Mouse (Mus musculus): ENCODE measurements at regions not wholly inside any gene's neighbourhood (a gene's known extent, or its start where the extent isn't known, plus 50 kb on each side); places are given as distances from the start of the nearest gene placed in this dataset.
A peak's percentile ranks its signal among the peaks of the same experiment; 100 is the strongest.

DNA sequence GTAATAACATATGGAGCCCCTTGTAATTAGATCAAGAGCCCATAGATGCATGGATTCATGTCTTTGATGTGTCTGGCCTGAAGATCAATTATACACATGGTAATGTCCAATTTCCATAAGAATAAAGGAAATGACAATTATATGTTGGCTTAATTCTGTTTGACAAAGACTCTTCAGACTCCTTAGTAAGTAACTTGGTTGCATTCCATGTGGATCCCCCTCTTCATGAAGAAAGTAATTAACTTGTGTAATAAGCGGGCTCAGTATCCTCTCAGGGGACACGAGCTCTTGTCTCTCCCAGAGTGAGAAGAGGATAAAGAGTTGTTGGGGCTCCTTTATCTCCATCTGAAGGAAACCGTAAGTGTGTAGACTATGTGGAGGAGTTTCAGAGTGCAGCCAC is 284.3 kb downstream of the Efnb2 start:
- DNase-seq: no peak

DNA sequence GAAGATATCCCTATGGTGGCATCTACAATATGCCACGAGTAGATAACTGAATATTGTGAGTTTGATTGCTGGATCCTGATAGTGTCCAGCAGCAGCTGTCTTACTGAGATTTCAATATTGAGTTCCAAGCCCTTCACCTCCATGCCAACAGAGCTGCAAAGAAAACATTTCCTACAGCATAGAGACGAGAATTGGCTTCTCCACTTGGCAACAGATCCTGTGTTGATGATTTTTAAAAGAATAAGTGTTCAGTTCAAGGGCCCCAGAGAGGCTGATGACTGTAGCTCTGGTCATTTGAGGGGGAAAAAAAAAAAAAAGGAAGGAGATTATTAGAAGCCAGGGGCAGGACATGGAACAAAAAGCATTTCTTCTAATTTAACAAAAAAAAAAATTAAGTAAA is 284.7 kb downstream of the Efnb2 start:
- no peak for DNase-seq

DNA sequence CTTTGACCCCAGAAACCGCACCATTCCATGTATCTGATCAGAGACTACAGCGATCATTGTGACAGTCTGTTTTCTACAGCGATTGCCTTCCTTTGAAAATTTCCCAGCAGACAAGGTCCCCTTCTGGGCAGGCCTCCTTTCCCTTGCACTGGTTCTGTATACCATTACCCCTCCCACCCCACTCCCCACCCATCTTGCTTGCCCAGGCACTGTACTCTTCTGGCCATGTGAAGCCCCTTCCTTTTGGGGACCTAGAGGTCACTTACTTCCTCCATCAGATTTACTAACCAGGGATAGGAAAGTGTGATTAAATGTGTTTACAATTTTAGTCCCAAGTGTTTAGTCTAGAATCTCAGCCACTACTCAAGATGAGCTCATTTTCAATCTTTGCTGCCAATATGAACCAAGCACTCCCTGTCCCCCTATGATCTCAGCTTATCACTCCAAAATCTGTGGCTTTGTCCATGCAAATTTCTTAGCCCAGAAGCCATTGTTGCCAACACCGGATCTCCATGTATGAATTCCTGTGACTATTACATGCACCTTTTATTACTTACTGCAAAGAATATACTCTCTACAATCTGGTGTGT is 293.7 kb downstream of the Efnb2 start:
- DNase-seq: no peak

DNA sequence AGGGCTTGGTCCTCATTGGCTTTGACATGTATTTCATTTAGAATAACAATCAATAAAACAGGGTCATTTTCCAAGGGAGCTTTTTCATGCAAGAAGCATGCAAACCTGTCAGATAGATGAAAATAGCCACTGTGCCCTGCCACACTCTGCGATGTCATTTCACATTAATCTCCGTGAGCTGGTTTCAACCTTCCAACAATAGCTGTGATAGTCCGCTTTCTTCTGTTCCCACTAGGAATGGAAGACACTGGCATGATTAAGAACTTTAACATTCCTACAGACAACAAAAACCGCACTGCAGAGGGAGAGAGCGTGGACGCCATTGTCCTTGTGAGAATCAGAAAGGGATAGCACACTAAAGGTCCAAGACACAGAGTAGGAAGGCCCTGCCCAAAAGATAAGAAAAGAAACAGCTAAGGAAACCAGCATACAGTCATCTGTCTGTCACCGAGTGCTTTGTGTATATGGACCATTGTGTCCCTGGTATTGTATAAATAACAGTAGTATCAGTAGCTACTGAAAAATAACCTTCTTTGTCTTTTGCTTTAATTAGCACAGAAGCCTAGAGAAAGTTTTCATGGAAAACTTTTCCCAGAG is 299.0 kb downstream of the Efnb2 start:
- DNase-seq: no peak

DNA sequence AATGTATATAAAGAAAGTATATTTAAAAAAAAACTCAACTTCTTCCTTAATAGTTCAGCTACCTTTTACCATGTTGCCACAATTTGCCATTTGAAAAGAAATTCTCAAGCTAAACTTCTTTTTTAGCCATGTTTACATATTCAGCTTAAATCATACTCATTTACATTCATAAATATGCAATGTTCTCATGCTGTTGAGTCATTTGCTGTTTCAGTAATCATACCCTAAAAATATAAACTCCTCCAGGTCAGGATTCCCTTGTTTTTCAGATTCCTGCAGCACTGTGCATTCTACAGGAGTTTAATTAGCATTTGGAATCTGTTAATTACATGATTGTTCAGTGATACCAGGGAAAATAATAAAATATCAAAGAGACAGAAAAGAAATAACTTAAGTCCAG is 300.5 kb downstream of the Efnb2 start:
- DNase-seq: no peak

DNA sequence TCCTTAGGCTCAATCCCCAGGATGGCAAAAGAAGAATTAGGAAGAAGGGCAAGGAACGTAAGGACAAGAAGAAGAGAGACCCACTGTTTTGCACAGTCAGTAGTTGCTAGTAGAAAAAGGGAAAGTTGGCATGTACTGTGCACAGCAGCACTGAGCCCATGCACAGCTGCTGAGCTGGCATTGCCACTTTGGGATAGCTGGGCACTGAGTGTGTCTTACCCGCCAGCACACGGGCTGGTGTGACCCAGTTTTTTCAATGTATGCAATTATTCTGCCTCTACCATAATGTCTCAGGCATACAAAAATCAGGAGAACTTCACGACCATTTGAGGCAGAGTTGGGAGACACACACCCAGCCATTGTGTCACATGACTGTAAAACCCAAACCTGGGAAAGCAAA is 306.1 kb downstream of the Efnb2 start:
- DNase-seq: no peak

DNA sequence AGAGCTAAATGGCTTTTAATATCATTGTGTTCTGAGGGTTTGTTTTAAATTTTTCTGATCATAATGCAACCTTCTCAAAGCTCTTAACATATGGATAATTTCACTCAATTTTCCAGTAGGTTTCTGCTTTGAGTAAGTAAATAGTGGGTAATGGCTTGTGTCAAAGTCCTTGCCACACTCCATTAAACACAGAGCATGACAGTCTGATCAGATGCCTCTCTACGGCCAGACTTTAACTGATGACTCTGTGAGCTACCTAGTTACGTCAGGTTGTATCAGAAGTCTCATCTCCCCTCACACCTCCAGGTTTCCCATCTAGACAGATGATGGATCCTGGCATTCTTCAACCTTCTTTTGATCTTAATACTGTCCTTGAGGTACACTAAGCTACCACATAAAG is 316.4 kb downstream of the Efnb2 start:
- DNase-seq: no peak

DNA sequence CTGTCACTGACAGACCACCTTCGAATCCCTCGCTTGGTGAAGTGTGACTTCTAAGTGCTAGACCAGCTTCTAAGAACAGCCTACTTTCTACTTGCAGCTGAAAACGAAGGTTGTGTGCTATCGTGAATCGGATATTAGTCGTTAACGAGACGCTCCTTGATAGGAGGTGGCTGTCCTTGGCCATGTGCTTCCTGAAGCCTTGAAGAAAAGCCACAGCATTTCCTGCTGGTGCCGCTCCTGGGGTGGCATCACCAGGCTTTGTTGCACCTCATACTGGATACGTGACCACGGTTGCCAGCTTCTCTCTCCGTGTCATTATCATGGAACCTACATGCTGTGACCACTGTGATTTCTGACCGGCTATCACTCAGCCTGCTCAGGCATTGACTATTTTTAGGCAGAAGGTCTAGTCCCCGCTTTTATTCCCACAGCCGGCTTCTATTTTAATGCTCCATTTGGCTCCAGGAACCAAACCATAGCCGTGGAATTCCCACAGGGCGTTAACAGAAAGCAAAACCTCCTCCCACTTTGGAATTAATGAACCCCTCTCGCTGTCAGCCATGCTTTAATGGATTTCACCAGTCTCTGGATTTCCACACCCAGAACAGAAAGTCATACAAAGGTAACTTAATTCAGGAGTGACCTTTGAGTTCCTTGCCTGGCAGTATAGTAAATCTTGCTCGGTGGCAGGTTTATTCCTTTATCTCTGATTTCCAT is 325.6 kb downstream of the Efnb2 start:
- no peak for DNase-seq

DNA sequence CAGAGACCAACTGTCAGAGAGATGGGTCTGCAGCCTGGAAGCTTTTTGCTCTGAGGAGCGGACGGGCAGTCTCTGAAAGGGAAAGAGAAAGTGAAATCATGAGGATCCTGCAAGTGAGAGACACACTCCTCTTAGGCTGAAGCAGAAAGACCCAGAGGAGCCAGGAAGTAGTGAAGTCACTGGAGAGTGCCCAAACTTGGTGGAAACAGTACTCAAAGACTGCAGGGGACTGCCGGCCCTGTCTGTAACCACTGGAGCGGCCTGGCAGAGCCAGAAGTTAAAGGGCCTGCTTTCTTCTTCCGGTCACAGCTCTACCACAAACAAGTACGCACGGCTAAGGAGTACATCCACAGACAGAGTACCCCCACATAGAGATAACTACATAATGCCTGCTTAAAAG is 326.5 kb downstream of the Efnb2 start:
- peak; percentile 15 to 27 for DNase-seq

DNA sequence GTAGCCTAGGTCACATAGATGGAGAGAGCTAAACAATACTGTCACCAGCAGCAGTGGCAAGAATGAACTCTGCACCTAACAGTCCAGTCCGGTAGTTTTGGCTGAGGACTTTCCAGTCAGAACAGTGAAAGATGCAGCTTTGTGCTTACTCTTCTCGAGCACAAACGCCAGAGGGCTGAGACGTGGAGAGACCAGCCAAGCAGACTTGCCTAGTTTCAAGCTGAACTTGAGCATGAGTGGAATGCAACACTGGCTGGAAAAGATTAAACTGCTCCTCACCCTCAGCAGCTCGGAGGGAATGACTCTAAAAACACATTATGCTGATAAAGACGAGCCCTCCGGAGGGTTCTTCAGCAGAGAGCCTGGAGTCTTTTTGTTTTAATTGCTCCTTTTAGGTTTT is 329.8 kb downstream of the Efnb2 start:
- DNase-seq: no peak

DNA sequence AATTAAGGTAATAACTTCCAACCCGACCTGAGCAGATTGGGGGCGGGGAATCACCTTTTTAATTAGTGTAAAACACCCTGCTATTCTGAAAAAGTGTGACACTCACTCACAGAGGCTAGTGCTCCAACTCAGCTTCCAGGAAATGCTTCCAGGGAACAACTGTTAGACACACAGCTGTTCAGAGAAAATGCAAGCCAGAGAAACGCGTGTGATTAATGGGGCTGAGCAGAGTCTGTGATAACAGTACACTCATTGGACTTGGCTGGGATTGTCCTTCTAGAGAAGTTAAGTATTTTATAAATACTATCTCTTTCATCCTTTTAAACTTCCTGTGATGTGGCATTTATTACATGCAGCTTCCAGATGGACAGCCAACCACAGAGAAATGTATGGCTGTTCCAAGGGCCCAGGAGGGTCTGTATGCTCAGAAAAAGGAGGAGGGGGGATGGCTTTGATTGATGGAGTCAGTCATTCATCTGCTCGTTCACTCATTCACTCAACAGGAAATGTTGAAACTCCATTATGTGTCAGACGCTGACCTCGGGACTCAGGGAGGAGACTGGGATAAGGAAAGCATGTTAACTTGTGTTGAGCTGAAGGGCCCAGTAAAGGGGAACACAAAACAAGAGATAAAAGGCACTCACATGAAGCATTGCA is 332.9 kb downstream of the Efnb2 start:
- DNase-seq: no peak

DNA sequence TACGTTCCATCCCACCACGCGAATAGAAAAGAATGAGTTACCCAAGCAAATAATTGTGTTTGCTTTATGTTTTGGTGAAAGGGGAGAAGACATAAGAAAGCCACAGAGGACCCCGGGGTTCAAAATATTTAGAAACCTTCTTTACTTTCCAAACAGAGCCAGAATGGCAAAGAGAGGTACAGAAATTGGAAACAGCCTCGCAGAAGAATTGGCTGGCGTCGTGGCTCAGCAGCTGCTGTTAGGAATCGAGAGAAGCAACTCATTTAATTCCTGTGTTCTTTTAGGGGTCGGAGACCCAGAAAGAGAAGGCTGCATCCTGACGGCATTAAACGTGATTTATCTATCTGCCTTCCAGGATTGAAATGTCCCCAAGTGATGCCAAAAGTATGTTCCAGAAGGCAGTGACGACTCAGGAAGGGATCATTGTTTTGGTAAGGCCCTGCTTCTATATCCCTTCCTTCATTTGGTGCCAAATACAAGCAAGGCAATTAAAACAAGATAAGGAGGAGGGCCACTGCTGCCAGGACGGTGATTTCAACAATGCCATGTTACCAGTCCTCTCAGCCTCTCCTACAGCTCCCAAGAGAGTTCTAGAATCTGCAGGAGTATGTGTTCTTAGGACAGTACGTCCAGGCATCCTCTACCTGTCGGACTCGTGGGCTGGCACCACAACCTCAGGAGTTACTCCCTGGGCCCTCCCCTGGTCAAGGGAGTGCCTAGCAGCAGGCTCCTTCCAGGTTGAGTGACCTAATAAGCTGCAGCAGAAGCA is 334.8 kb downstream of the Efnb2 start:
- DNase-seq: no peak

DNA sequence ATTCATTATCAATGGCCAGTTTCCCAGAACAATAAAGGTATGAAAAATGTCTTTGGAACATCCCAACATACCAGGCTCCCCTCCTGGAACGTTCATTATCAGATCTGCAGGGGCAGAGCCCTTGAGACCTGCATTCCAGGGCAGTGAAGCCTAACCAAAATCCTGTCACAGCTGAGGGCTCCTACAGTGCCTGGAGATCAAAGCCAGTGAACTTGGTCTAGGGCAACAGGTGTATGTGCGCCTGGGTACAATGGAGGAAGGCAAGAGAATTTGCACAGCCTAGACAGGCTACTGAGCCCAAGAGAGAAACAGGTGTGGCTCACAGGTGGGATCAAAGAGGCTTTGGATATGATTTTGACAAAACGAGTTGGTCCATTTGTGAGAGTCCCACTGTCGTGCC is 335.6 kb downstream of the Efnb2 start:
- no peak for DNase-seq

DNA sequence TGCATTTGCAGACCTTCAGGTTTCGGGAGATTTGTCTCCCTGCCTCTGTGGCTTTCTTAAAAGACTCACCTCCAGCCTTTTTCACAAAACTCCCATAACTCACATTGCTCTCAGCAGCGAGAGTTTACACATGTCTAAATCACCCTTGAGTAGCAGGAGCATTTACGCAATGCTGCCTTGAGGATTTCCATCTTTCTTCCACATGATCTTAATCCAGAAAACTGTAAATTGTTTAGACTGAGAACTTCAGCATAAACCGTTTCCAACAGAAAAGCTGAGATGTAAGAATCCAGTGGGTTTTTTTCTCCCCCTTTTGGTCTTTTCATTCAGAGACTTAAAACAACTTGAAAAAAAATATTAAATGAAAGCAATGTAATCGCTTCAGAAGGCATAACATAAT is 336.5 kb downstream of the Efnb2 start:
- no peak for DNase-seq

DNA sequence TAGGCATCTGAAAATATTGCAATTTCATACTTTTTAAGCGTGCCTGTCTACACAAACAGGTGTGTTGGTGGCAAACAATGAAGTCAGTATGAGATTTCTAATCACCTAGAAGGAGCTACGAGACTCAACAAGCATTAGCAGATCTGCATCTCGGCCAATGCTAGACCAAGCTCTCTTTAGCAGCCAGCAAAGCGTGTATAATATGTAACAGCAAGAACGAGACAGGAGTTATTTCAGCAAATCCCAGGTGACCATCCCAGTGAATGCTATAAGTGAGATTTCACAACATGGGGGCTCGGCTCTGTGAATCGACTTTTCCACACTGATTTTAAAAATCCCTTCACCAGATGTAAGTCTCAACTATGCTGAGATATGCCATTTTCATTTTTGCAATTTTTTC is 352.8 kb downstream of the Efnb2 start:
- DNase-seq: no peak

DNA sequence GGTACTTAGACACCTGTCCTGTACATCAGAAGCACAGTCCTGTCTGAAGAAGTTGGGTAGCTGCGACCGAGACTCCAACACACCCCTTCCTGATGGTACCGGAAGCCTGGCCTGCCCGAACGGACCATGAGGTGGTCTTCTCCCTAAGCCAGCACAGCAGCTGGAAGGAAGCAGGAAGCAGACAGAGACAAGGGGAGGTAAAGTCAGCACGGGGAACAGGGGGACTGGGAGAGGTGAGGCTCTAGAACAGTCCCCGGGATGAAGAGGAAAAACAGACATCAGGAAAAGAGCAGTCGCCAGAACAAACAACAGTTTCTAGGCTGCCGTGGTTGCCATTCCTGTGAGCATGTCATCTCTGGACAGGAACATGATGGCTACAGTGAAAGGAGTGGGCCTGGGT is 353.6 kb downstream of the Efnb2 start:
- DNase-seq: no peak

DNA sequence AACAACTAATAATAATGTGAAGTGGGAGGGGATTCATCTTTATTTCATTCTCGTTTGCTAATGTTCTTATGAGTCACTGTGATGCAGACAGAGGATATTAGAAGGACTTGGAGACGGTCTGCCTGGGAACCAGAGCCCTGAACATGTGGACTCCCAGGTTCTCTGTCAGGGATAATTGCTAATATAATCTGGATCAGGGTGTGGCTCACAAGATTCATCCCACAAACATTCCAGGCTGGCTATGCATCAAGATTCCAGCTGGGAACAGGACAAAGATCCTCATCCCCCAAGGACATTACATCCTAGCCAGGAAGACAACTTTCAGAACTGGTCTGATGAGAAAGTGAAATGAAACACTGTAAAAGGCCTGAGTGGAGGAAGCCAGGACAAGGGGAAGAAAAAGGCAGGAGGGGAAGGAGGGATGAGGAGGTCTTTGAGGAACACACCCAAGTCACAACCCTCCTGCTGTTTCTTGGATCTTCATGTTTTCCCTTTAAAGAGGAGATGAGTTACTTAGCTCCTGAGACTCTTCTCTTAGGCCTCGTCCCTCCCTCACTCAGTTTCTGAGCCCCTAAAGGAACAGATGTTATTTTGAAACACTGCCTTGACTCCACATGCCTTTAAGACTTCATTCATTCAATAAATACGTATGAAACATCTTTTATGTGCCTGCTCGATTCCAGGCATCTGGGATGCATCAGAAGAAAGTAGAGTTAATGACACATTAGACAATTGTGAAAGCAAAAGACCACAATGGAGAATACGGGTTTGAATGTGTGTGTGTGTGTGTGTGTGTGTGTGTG is 360.9 kb downstream of the Efnb2 start:
- no peak for DNase-seq

DNA sequence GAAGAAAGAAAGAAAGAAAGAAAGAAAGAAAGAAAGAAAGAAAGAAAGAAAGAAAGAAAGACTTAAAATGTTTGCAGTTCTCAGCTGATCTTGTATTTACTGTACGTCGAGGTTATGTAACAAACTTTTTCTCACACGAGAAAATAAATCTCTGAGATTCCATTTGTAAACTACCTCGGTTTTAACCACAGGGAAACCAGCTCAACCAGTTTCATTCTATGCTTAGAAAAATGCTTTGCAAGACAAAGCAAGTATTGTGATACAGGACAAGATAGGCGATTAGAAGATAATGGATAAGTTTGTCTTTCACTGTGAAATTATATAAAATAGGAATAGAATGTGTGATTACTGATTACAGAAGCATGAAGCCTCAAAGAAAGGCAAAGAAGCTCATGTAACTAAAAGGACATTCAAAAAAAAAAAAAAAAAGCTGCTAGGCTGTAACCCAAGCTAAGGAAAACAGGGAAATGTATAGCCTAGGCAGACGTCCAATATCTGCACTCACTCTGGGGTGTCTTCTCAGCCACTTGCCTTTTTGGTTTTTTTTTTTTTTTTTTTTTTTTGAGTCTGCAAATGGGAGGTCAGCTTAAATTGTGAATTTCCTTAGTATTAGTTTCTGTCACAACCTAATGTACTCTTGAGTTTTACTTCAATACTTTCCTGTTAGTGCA is 368.3 kb downstream of the Efnb2 start:
- no peak for DNase-seq

DNA sequence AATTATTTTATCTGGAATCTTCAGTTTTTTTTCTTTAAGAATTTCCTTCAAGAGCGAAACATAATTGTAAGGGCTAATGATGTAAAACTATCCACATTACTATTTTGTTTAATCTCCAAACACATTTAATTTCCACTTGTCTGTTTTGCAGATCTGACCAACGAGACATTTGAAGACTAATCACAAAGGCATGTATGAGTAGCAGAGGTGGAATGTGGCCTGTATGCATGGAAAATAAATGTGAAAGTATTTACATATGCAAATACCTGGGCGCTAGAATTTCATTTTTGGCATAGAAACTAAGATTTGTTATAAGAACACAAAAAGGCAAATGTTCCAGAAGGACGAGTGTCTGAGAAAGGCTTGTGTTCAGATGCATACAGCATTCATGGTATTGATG is 375.2 kb downstream of the Efnb2 start:
- DNase-seq: no peak

DNA sequence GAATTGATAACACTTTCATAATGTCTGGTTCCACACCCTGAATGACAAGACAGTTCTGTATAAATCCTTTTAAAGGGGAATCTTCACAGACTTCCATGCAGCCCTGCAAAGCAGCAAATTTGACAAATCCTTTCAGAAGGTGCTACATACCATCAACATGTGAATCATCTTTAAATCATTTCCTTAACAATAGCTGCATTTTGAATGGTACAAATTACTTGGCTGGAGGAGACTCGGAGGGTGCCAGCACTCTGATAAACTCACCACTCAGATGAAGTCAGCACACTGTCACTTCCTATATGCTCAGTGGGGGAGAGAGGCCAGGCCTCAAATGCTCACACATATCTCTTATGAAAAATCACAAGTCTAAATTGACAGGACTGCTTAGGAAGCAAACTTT is 386.1 kb downstream of the Efnb2 start:
- DNase-seq: no peak

DNA sequence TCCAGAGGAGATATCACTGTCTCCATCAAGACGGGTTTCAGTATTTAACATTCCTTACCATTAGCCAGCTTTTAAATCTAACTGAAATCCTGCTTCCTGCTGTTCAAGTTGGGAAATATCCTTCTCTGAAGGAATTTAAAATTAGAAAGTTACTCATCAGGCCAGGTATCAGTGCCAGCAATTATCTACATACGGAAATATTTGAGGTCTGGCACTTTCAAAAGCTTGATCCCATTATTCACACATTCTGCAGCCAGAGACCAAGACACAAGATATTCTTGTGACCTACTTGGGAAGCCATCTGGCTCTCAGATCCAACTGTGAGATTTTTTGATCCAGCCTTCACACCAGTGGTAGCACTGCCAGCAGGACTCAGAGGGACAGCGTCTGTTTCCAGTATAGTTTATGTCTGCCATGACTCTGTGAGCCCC is 386.8 kb downstream of the Efnb2 start:
- no peak for DNase-seq

DNA sequence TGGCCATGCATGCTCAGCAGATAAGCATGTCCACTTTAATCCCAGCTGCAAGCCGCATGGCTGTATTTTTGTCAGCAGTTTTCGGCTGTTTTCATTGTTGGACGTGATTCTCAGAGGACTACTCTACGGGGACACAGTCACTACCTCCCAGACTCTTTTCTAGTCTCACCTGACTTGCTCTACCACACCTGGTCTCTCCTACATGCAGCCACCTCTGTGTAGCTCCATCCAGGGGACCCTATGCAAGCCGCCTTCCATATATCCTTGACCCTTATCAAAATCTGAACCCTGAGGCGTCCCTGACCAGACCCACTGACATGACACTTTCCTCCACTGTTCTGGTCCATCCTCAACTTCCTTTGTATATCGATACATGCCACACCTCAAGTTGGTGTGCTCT is 402.2 kb downstream of the Efnb2 start:
- DNase-seq: no peak

Measured in B cell, adult 2 months (primary cell).